Mouse (Mus musculus): ENCODE results near the gene Atp1b4. TPM values are rescaled to one million over a fixed set of nuclear protein-coding genes. Genes with fewer than 3 reads are reported as not detected.

Atp1b4 gene
- polyA plus RNA-seq (2014; fragmentation: Nextera tagmentation; extraction: Ambion mirVana), result not detected in 2 replicates

GRCm38 (mm10) chrX:38315884-38316283 is at the start of gene Atp1b4:
Atp1b4 (plus strand) TSS chrX:38316184.
- Histone ChIP-seq H3K9ac (ENCODE audit: low read depth, low read length) (no peak within 1 kb of the TSS), H3K4me3 (ENCODE audit: low read depth, low read length) (no peak within 1 kb of the TSS), H3K36me3 (ENCODE audit: control insufficient read depth, insufficient read depth, low read length) (no peaks in the 10 kb centered on the region), H3K27ac (ENCODE audit: low read depth, low read length) (no peak within 1 kb of the TSS), H3K4me1 (replicated peaks; ENCODE audit: control insufficient read depth, insufficient read depth, low read length) (no peaks in the 10 kb centered on the region), H3K4me2 (no peak within 1 kb of the TSS), H3K9me3 (ENCODE audit: control insufficient read depth, low read length) (no peaks in the 10 kb centered on the region), H3K27me3 (replicated peaks; ENCODE audit: control insufficient read depth, insufficient read depth, low read length) (no peaks in the 10 kb centered on the region)
- ATAC-seq (replicated peaks; ENCODE audit: low FRiP score) (no peak), DNase-seq (ENCODE audit: low spot score) (no peak)
- WGBS, result 85% methylated on average over 8 of the region's 8 CpGs

- no peak overlapping the region for H3K9ac ChIP-seq (ENCODE audit: low read depth, low read length)
- H3K4me1 ChIP-seq (replicated peaks; ENCODE audit: control insufficient read depth, insufficient read depth, low read length), result no peaks in the 10 kb centered on the region
- H3K36me3 ChIP-seq (ENCODE audit: control insufficient read depth, insufficient read depth, low read length), result no peaks in the 10 kb centered on the region
- ATAC-seq (replicated peaks; ENCODE audit: low FRiP score) (no peak), DNase-seq (ENCODE audit: low spot score) (no peak)
- 64% methylated on average over 4 of the region's 4 CpGs for WGBS
- H3K4me2 ChIP-seq, result no peak overlapping the region
- H3K27me3 ChIP-seq (replicated peaks; ENCODE audit: control insufficient read depth, insufficient read depth, low read length), result no peaks in the 10 kb centered on the region
- H3K4me3 ChIP-seq (ENCODE audit: low read depth, low read length), result no peak overlapping the region
- H3K27ac ChIP-seq (ENCODE audit: low read depth, low read length), result no peak overlapping the region
- no peaks in the 10 kb centered on the region for H3K9me3 ChIP-seq (ENCODE audit: control insufficient read depth, low read length)
Observed at GRCm38 (mm10) chrX:38308597-38308996, 7.4 kb upstream of the Atp1b4 start.

- 74% methylated on average over 2 of the region's 2 CpGs for WGBS
- Histone ChIP-seq H3K36me3 (ENCODE audit: control insufficient read depth, insufficient read depth, low read length) (no peaks in the 10 kb centered on the region), H3K27me3 (replicated peaks; ENCODE audit: control insufficient read depth, insufficient read depth, low read length) (no peaks in the 10 kb centered on the region), H3K9ac (ENCODE audit: low read depth, low read length) (no peak overlapping the region), H3K4me3 (ENCODE audit: low read depth, low read length) (no peak overlapping the region), H3K4me2 (no peak overlapping the region), H3K27ac (ENCODE audit: low read depth, low read length) (no peak overlapping the region), H3K4me1 (replicated peaks; ENCODE audit: control insufficient read depth, insufficient read depth, low read length) (no peaks in the 10 kb centered on the region), H3K9me3 (ENCODE audit: control insufficient read depth, low read length) (no peaks in the 10 kb centered on the region)
- ATAC-seq (replicated peaks; ENCODE audit: low FRiP score), result no peak
- no peak for DNase-seq (ENCODE audit: low spot score)
Observed at GRCm38 (mm10) chrX:38311054-38311453, 4.9 kb upstream of the Atp1b4 start.

- no peaks in the 10 kb centered on the region for H3K36me3 ChIP-seq (ENCODE audit: control insufficient read depth, insufficient read depth, low read length)
- DNase-seq (ENCODE audit: low spot score) (no peak), ATAC-seq (replicated peaks; ENCODE audit: low FRiP score) (no peak)
- H3K9me3 ChIP-seq (ENCODE audit: control insufficient read depth, low read length), result no peaks in the 10 kb centered on the region
- H3K4me2 ChIP-seq, result no peak overlapping the region
- H3K4me1 ChIP-seq (replicated peaks; ENCODE audit: control insufficient read depth, insufficient read depth, low read length), result no peaks in the 10 kb centered on the region
- no peaks in the 10 kb centered on the region for H3K27me3 ChIP-seq (replicated peaks; ENCODE audit: control insufficient read depth, insufficient read depth, low read length)
- no peak overlapping the region for H3K9ac ChIP-seq (ENCODE audit: low read depth, low read length)
- H3K4me3 ChIP-seq (ENCODE audit: low read depth, low read length), result no peak overlapping the region
- 71% methylated on average over 9 of the region's 9 CpGs for WGBS
- no peak overlapping the region for H3K27ac ChIP-seq (ENCODE audit: low read depth, low read length)
Observed at GRCm38 (mm10) chrX:38312910-38313625, 2.9 kb upstream of the Atp1b4 start.

- H3K36me3 ChIP-seq (ENCODE audit: control insufficient read depth, insufficient read depth, low read length), result no peaks in the 10 kb centered on the region
- no peak overlapping the region for H3K4me2 ChIP-seq
- no peaks in the 10 kb centered on the region for H3K27me3 ChIP-seq (replicated peaks; ENCODE audit: control insufficient read depth, insufficient read depth, low read length)
- H3K27ac ChIP-seq (ENCODE audit: low read depth, low read length), result no peak overlapping the region
- ATAC-seq (replicated peaks; ENCODE audit: low FRiP score), result no peak
- H3K9me3 ChIP-seq (ENCODE audit: control insufficient read depth, low read length), result no peaks in the 10 kb centered on the region
- H3K4me3 ChIP-seq (ENCODE audit: low read depth, low read length), result no peak overlapping the region
- no peak overlapping the region for H3K9ac ChIP-seq (ENCODE audit: low read depth, low read length)
- H3K4me1 ChIP-seq (replicated peaks; ENCODE audit: control insufficient read depth, insufficient read depth, low read length), result no peaks in the 10 kb centered on the region
- WGBS, result 87% methylated on average over 6 of the region's 6 CpGs
- no peak for DNase-seq (ENCODE audit: low spot score)
Observed at GRCm38 (mm10) chrX:38313626-38314210, 2.3 kb upstream of the Atp1b4 start.

GRCm38 (mm10) chrX:38330695-38331406 is 14.9 kb downstream of the Atp1b4 start:
- no peak for DNase-seq (ENCODE audit: low spot score)
- no peak overlapping the region for H3K9ac ChIP-seq (ENCODE audit: low read depth, low read length)
- H3K27me3 ChIP-seq (replicated peaks; ENCODE audit: control insufficient read depth, insufficient read depth, low read length), result no peaks in the 10 kb centered on the region
- H3K27ac ChIP-seq (ENCODE audit: low read depth, low read length), result no peak overlapping the region
- no peaks in the 10 kb centered on the region for H3K9me3 ChIP-seq (ENCODE audit: control insufficient read depth, low read length)
- ATAC-seq (replicated peaks; ENCODE audit: low FRiP score), result no peak
- no peaks in the 10 kb centered on the region for H3K36me3 ChIP-seq (ENCODE audit: control insufficient read depth, insufficient read depth, low read length)
- H3K4me2 ChIP-seq, result no peak overlapping the region
- H3K4me1 ChIP-seq (replicated peaks; ENCODE audit: control insufficient read depth, insufficient read depth, low read length), result no peaks in the 10 kb centered on the region
- 54% methylated on average over 4 of the region's 4 CpGs for WGBS
- H3K4me3 ChIP-seq (ENCODE audit: low read depth, low read length), result no peak overlapping the region

- Histone ChIP-seq H3K4me1 (replicated peaks; ENCODE audit: control insufficient read depth, insufficient read depth, low read length) (no peaks in the 10 kb centered on the region), H3K9me3 (ENCODE audit: control insufficient read depth, low read length) (no peaks in the 10 kb centered on the region), H3K4me3 (ENCODE audit: low read depth, low read length) (no peak overlapping the region), H3K36me3 (ENCODE audit: control insufficient read depth, insufficient read depth, low read length) (no peaks in the 10 kb centered on the region), H3K27me3 (replicated peaks; ENCODE audit: control insufficient read depth, insufficient read depth, low read length) (no peaks in the 10 kb centered on the region), H3K4me2 (no peak overlapping the region), H3K27ac (ENCODE audit: low read depth, low read length) (no peak overlapping the region), H3K9ac (ENCODE audit: low read depth, low read length) (no peak overlapping the region)
- peak; percentile 67 for ATAC-seq (replicated peaks; ENCODE audit: low FRiP score)
- no peak for DNase-seq (ENCODE audit: low spot score)
- WGBS, result 43% methylated on average over 8 of the region's 8 CpGs
Observed at GRCm38 (mm10) chrX:38334329-38335279, 18.6 kb downstream of the Atp1b4 start.

- ATAC-seq (replicated peaks; ENCODE audit: low FRiP score) (no peak), DNase-seq (ENCODE audit: low spot score) (no peak)
- 65% methylated on average over 8 of the region's 8 CpGs for WGBS
- Histone ChIP-seq H3K27me3 (replicated peaks; ENCODE audit: control insufficient read depth, insufficient read depth, low read length) (no peaks in the 10 kb centered on the region), H3K36me3 (ENCODE audit: control insufficient read depth, insufficient read depth, low read length) (no peaks in the 10 kb centered on the region), H3K4me2 (no peak overlapping the region), H3K4me3 (ENCODE audit: low read depth, low read length) (no peak overlapping the region), H3K9me3 (ENCODE audit: control insufficient read depth, low read length) (no peaks in the 10 kb centered on the region), H3K4me1 (replicated peaks; ENCODE audit: control insufficient read depth, insufficient read depth, low read length) (no peaks in the 10 kb centered on the region), H3K27ac (ENCODE audit: low read depth, low read length) (no peak overlapping the region), H3K9ac (ENCODE audit: low read depth, low read length) (no peak overlapping the region)
Observed at GRCm38 (mm10) chrX:38362016-38362415, 46.0 kb downstream of the Atp1b4 start.

Data from liver, embryonic 11.5 days (tissue).